Mouse (Mus musculus) midbrain, embryonic 11.5 days (tissue): Measurements from ENCODE around the gene Ptar1. TPM values are rescaled to one million over a fixed set of nuclear protein-coding genes. Genes with fewer than 3 reads are reported as not detected.
A peak's percentile ranks its signal among the peaks of the same experiment; 100 is the strongest.

ENCODE experiments used
- ATAC-seq: fragments of 200-750 bp; cut with Nextera tagmentation; 2 replicates; pipeline ENCODE4 v1.8.0; 2017; ENCODE audit warnings: moderate TSS enrichment, moderate library complexity; ENCODE audit not compliant: low FRiP score
- DNase-seq: peaks from one replicate; pipeline ENCODE4 v3.0.0; 2015; ENCODE audit warnings: low spot score; ENCODE audit errors: missing footprints
- H3K27ac ChIP-seq: fragments of 300-500 bp; sonication (generic); 2 replicates; pipeline ENCODE4 v1.5.1; 2014; ENCODE audit warnings: low read depth, low read length
- H3K27me3 ChIP-seq: fragments of 300-500 bp; sonication (generic); 2 replicates; pipeline ENCODE4 v1.6.1; 2014; ENCODE audit warnings: mild to moderate bottlenecking, low read length, moderate library complexity, mixed read lengths; ENCODE audit not compliant: control insufficient read depth, insufficient read depth
- H3K36me3 ChIP-seq: fragments of 300-500 bp; sonication (generic); 2 replicates; pipeline ENCODE4 v1.6.1; 2014; ENCODE audit warnings: mild to moderate bottlenecking, low read length, moderate library complexity, mixed read lengths; ENCODE audit not compliant: control insufficient read depth, insufficient read depth
- H3K4me1 ChIP-seq: fragments of 300-500 bp; sonication (generic); 2 replicates; pipeline ENCODE4 v1.6.1; 2014; ENCODE audit warnings: low read length; ENCODE audit not compliant: control insufficient read depth, insufficient read depth
- H3K4me2 ChIP-seq: fragments of 300-500 bp; sonication (generic); 2 replicates; pipeline ENCODE4 v1.6.1; 2014; ENCODE audit warnings: mild to moderate bottlenecking, moderate library complexity
- H3K4me3 ChIP-seq: fragments of 300-500 bp; sonication (generic); 2 replicates; pipeline ENCODE4 v1.5.1; 2014; ENCODE audit warnings: low read depth, low read length
- H3K9ac ChIP-seq: fragments of 300-500 bp; sonication (generic); 2 replicates; pipeline ENCODE4 v1.6.1; 2014; ENCODE audit warnings: low read length
- H3K9me3 ChIP-seq: fragments of 300-500 bp; sonication (generic); 2 replicates; pipeline ENCODE4 v1.6.1; 2016; ENCODE audit warnings: low read length; ENCODE audit not compliant: control insufficient read depth
- WGBS: fragments of 180-500 bp; shearing (Covaris S2); extraction: QIAGEN DNeasy Blood & Tissue Kit; methylation state at CpG from one replicate; pipeline ENCODE4 v1.1.7; 2014; 5-methylcytosine and 5-hydroxymethylcytosine counted together
- polyA plus RNA-seq: library from polyadenylated mRNA; unstranded; fragments of >200 nt; fragmentation: Nextera tagmentation; extraction: Ambion mirVana; gene quantifications from 2 replicates; pipeline ENCODE4 v1.2.1, GENCODE M21; 2014

Ptar1 gene
- polyA plus RNA-seq, 1 experiment from 2014 or later = 7.7 TPM

DNA sequence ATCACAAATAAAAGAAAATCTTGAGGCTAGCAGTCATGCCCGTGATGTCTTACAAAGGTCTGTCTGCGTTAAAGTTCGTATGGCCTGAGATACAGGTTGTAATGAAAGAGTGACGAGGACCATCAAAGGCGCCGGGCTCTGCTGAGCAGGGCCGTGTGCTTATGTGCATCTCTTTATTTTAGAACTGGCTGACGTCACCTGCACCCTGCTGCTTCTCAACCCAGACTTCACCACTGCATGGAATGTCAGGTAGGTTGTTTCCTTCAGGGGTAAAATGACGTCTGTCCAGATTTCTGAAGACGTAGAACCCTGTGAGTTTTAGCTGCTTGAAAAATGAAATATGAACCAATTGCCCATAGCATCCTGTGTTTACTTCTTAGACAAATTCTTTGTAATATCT, 15.7 kb downstream of the Ptar1 start:
- Histone ChIP-seq H3K4me1 (no peaks in the 10 kb centered on the region), H3K4me3 (no peak overlapping the region), H3K27me3 (no peaks in the 10 kb centered on the region), H3K4me2 (no peak overlapping the region), H3K9me3 (no peaks in the 10 kb centered on the region), H3K36me3 (peaks cover 9% of the 10 kb centered on the region), H3K27ac (no peak overlapping the region), H3K9ac (no peak overlapping the region)
- DNase-seq (no peak), ATAC-seq (no peak)
- 92% methylated on average over 10 of the region's 10 CpGs for WGBS

DNA sequence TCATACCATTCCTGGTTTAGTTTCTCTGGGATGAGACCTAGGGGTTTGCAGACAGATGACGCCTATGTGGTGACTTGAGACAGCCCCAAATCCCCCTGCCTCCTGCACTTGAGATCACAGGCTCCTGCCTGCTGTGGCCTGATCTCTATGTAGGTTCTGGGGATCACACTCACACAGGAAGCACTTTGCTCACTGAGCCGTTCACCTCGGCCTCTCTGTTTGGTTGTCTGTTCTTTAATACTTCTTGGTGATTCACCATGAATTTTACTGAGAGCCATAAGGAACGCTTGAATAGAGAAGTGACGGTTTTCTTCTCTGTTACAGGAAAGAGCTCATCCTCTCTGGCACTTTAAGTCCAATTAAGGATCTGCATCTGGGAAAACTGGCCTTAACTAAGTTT, 18.2 kb downstream of the Ptar1 start:
- WGBS = 88% methylated on average over 5 of the region's 5 CpGs
- Histone ChIP-seq H3K27ac (no peak overlapping the region), H3K27me3 (no peaks in the 10 kb centered on the region), H3K36me3 (peaks cover 19% of the 10 kb centered on the region), H3K9ac (no peak overlapping the region), H3K4me2 (no peak overlapping the region), H3K4me1 (no peaks in the 10 kb centered on the region), H3K4me3 (no peak overlapping the region), H3K9me3 (no peaks in the 10 kb centered on the region)
- DNase-seq = no peak
- no peak for ATAC-seq

GRCm38 (mm10) chr19:23746506-23746905, 59.3 kb downstream of the Ptar1 start:
- H3K36me3 ChIP-seq = no peaks in the 10 kb centered on the region
- H3K4me1 ChIP-seq = no peaks in the 10 kb centered on the region
- peak; percentile 37 for DNase-seq
- WGBS = 84% methylated on average over 3 of the region's 3 CpGs
- no peak overlapping the region for H3K27ac ChIP-seq
- ATAC-seq = no peak
- H3K4me3 ChIP-seq = no peak overlapping the region
- no peak overlapping the region for H3K9ac ChIP-seq
- H3K4me2 ChIP-seq = no peak overlapping the region
- no peaks in the 10 kb centered on the region for H3K9me3 ChIP-seq
- H3K27me3 ChIP-seq = no peaks in the 10 kb centered on the region

DNA sequence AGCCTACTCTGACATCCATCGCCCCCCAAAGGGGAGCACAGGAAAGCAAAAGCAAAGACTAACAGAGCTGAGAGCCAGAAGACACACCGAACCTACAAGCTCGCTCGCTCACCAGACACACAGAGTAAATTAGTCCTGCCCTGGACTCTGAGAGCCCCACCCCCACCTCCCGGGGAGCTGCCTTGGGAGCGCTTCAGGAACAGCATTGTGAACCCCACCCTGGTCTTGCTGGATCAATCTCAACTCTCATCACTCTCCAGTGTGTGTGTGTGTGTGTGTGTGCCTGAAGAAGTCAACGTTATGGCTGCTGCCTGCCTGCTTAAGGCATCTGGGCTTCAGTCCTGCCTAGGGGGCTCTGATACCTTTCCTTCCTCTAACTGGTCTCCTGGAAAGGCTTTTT, 69.8 kb downstream of the Ptar1 start:
- Histone ChIP-seq H3K27ac (no peak overlapping the region), H3K9me3 (no peaks in the 10 kb centered on the region), H3K4me2 (no peak overlapping the region), H3K36me3 (no peaks in the 10 kb centered on the region), H3K9ac (no peak overlapping the region), H3K4me1 (peaks cover 10% of the 10 kb centered on the region), H3K27me3 (peaks cover 4% of the 10 kb centered on the region), H3K4me3 (no peak overlapping the region)
- 25% methylated on average over 7 of the region's 7 CpGs for WGBS
- ATAC-seq = no peak
- DNase-seq = no peak

DNA sequence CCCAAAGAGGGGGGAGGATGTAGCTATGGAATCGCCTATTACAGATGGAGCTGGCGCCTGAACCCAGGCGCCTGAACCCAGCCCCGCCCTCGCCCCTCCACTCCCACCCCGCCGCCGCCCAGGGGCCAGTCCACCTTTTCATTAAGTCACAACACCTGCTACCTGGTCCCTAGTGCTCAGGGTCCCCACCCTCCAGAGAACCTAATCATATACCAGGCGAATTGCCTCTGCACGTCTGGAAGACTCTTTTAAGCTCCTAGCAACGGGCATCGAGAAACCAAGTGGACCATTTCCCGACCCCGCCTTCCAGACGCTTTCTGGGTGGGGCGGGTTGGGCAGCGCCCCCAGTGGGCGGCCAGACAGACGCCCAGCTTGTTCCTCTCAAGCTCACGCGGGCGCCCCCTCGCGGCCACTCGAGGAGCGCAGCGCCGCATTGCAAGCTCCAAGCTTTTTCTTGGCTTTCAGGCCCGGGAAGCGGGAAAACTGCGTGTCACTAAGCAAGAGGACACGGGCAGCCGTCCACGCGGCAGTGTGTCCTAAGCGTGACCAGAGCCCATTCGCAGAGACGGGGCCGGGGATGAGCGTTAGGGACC, 70.8 kb downstream of the Ptar1 start:
- no peaks in the 10 kb centered on the region for H3K9me3 ChIP-seq
- H3K36me3 ChIP-seq = no peaks in the 10 kb centered on the region
- ATAC-seq (peak; percentile 78), DNase-seq (peak; percentile 100)
- peak overlapping the region; percentile 70 for H3K4me2 ChIP-seq
- peaks cover 4% of the 10 kb centered on the region for H3K27me3 ChIP-seq
- under 1% methylated on average over 40 of the region's 40 CpGs for WGBS
- H3K4me1 ChIP-seq = peaks cover 10% of the 10 kb centered on the region
- H3K27ac ChIP-seq = peak overlapping the region; percentile 57; the same call in 1 of the 2 replicates
- H3K4me3 ChIP-seq = peak overlapping the region; percentile 65
- peak overlapping the region; percentile 73 for H3K9ac ChIP-seq

DNA sequence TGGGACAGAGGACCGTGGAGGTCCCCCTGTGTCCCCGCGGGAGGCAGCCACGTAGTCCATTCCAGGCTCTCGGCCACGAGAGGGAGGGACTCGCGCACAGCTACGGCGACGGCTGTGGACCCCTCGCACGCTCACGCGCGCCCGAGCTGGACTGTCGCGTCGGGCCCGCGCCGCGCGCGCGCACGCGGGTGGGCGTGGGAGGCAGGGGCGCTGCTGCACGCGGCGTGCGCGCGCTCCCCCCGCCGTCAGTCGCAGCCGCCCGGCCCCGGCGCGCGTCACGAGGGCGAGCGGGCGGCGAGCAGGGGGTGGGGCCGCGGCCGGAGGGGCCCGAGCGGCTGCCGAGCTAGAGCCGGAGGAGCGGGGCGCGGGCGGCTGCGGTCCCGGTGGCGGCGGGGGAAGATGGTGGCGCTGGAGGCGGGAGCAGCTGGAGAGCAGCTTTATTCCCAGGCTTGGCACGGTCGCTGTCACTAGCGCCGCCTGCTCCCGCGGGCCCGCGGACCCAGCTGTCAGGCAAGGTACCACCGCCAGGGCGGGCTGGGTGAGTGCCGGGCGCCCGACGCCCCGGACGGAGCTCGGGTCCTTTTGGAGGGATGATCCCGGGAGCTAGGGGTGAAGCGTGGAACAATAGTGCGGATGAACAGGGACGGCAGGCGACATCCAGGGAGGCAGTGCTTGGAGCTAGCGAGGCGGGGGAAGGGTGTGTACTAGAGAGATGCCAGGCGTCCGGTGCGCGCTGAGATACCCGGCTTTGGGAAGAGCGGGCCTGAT, 71.5 kb downstream of the Ptar1 start, which contains the start of gene Apba1:
Gene Apba1, plus strand, starts transcription at position 334 of the 768 bp plus-strand sequence.
- under 1% methylated on average over 94 of the region's 98 CpGs for WGBS
- DNase-seq (peak; percentile 96), ATAC-seq (peak; percentile 88)
- Histone ChIP-seq H3K27me3 (peaks cover 4% of the 10 kb centered on the region), H3K4me1 (peaks cover 10% of the 10 kb centered on the region), H3K36me3 (no peaks in the 10 kb centered on the region), H3K9ac (peak within 1 kb of the TSS; percentile 73), H3K27ac (peak within 1 kb of the TSS; percentile 57), H3K9me3 (no peaks in the 10 kb centered on the region), H3K4me3 (peak within 1 kb of the TSS; percentile 65), H3K4me2 (peak within 1 kb of the TSS; percentile 70)

- no peaks in the 10 kb centered on the region for H3K9me3 ChIP-seq
- H3K4me1 ChIP-seq = peaks cover 10% of the 10 kb centered on the region
- no peaks in the 10 kb centered on the region for H3K36me3 ChIP-seq
- H3K4me3 ChIP-seq = peak overlapping the region; percentile 65
- peak; percentile 93 for DNase-seq
- H3K27ac ChIP-seq = peak overlapping the region; percentile 57
- peaks cover 4% of the 10 kb centered on the region for H3K27me3 ChIP-seq
- ATAC-seq = no peak
- peak overlapping the region; percentile 70 for H3K4me2 ChIP-seq
- WGBS = 3% methylated on average over 17 of the region's 17 CpGs
- peak overlapping the region; percentile 73 for H3K9ac ChIP-seq
These were observed 72.2 kb downstream of the Ptar1 start for GRCm38 (mm10) chr19:23759322-23759945.

DNA sequence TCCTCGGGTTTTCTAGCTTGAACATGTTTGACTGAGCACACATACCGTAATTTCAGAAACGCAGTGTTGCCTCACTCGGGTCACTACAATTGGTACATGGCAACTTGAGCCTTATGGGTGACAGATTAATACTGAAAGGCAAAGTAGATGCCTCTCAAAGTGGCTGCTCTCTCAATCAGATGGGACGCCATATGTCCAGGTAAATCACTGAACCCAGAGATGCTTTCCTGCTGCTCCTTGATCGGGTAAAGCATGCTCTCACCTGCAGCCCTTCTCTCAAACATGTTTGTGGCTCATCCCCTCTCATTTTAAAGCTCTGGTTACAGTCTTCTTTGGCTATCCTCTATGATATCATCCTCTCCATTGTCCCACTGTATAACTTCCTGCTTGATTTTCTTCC, 76.1 kb downstream of the Ptar1 start:
- DNase-seq (no peak), ATAC-seq (no peak)
- no peak overlapping the region for H3K27ac ChIP-seq
- WGBS = 95% methylated on average over 6 of the region's 6 CpGs
- no peaks in the 10 kb centered on the region for H3K36me3 ChIP-seq
- no peak overlapping the region for H3K4me2 ChIP-seq
- H3K9me3 ChIP-seq = no peaks in the 10 kb centered on the region
- H3K4me1 ChIP-seq = peaks cover 10% of the 10 kb centered on the region
- peaks cover 4% of the 10 kb centered on the region for H3K27me3 ChIP-seq
- H3K4me3 ChIP-seq = no peak overlapping the region
- no peak overlapping the region for H3K9ac ChIP-seq

GRCm38 (mm10) chr19:23764051-23764450, 76.8 kb downstream of the Ptar1 start:
- Histone ChIP-seq H3K9me3 (no peaks in the 10 kb centered on the region), H3K9ac (no peak overlapping the region), H3K27ac (no peak overlapping the region), H3K4me3 (no peak overlapping the region), H3K4me1 (peaks cover 10% of the 10 kb centered on the region), H3K4me2 (no peak overlapping the region), H3K36me3 (no peaks in the 10 kb centered on the region), H3K27me3 (peaks cover 4% of the 10 kb centered on the region)
- ATAC-seq (no peak), DNase-seq (no peak)
- WGBS = 56% methylated on average over 2 of the region's 2 CpGs
